Mouse (Mus musculus) midbrain, embryonic 11.5 days (tissue): ENCODE data around the gene 2810006K23Rik. TPM values are rescaled to one million over a fixed set of nuclear protein-coding genes. Genes with fewer than 3 reads are reported as not detected.
"Not testable (repeated sequence)": the region's sequence is repeated elsewhere in the genome, so short reads cannot be mapped to it uniquely, and the experiment has no call there.

ENCODE experiments used
- ATAC-seq: fragments of 200-750 bp; cut with Nextera tagmentation; 2 replicates; pipeline ENCODE4 v1.8.0; 2017; ENCODE audit warnings: moderate TSS enrichment, moderate library complexity; ENCODE audit not compliant: low FRiP score
- DNase-seq: peaks from one replicate; pipeline ENCODE4 v3.0.0; 2015; ENCODE audit warnings: low spot score; ENCODE audit errors: missing footprints
- H3K27ac ChIP-seq: fragments of 300-500 bp; sonication (generic); 2 replicates; pipeline ENCODE4 v1.5.1; 2014; ENCODE audit warnings: low read depth, low read length
- H3K27me3 ChIP-seq: fragments of 300-500 bp; sonication (generic); 2 replicates; pipeline ENCODE4 v1.6.1; 2014; ENCODE audit warnings: mild to moderate bottlenecking, low read length, moderate library complexity, mixed read lengths; ENCODE audit not compliant: control insufficient read depth, insufficient read depth
- H3K36me3 ChIP-seq: fragments of 300-500 bp; sonication (generic); 2 replicates; pipeline ENCODE4 v1.6.1; 2014; ENCODE audit warnings: mild to moderate bottlenecking, low read length, moderate library complexity, mixed read lengths; ENCODE audit not compliant: control insufficient read depth, insufficient read depth
- H3K4me1 ChIP-seq: fragments of 300-500 bp; sonication (generic); 2 replicates; pipeline ENCODE4 v1.6.1; 2014; ENCODE audit warnings: low read length; ENCODE audit not compliant: control insufficient read depth, insufficient read depth
- H3K4me2 ChIP-seq: fragments of 300-500 bp; sonication (generic); 2 replicates; pipeline ENCODE4 v1.6.1; 2014; ENCODE audit warnings: mild to moderate bottlenecking, moderate library complexity
- H3K4me3 ChIP-seq: fragments of 300-500 bp; sonication (generic); 2 replicates; pipeline ENCODE4 v1.5.1; 2014; ENCODE audit warnings: low read depth, low read length
- H3K9ac ChIP-seq: fragments of 300-500 bp; sonication (generic); 2 replicates; pipeline ENCODE4 v1.6.1; 2014; ENCODE audit warnings: low read length
- H3K9me3 ChIP-seq: fragments of 300-500 bp; sonication (generic); 2 replicates; pipeline ENCODE4 v1.6.1; 2016; ENCODE audit warnings: low read length; ENCODE audit not compliant: control insufficient read depth
- WGBS: fragments of 180-500 bp; shearing (Covaris S2); extraction: QIAGEN DNeasy Blood & Tissue Kit; methylation state at CpG from one replicate; pipeline ENCODE4 v1.1.7; 2014; 5-methylcytosine and 5-hydroxymethylcytosine counted together
- polyA plus RNA-seq: library from polyadenylated mRNA; unstranded; fragments of >200 nt; fragmentation: Nextera tagmentation; extraction: Ambion mirVana; gene quantifications from 2 replicates; pipeline ENCODE4 v1.2.1, GENCODE M21; 2014

2810006K23Rik gene
- polyA plus RNA-seq, 1 experiment from 2014 or later = 23.9 TPM

DNA sequence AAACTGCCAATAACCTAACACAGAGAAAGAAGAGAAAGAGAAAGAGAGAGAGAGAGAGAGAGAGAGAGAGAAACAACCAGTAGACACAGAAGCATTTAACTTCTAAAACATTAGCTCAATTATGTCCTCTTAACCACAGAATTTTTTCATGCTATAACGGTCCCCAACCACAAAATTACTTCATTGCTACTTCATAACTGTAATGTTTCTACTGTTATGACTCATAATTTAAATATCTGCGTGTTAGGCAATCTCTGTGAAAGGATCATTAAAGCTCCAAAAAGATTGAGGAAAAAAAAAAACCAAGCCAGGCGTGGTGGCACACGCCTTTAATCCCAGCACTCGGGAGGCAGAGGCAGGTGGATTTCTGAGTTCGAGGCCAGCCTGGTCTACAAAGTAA is 25.0 kb upstream of the 2810006K23Rik start:
- peaks cover 17% of the 10 kb centered on the region for H3K36me3 ChIP-seq
- 95% methylated on average over 6 of the region's 6 CpGs for WGBS

DNA sequence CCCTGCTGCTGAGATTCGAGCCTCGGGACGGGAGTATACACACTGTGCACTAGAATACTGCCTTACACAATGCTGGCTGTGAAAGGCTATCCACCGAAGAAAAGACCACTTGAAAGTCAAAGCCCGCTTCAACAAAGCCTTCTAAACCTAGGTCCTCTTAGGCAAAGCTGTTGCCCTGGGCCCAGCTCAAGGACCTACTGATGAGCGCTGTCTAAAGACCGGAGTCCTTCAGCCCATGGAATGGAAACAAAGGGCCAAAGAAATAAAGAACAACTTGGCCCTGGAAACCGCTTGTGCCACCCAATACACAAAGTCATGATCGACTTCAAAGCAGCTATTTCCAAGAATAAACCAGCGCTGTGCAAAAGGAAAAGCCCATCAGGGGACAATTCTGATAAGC is 18.7 kb upstream of the 2810006K23Rik start:
- no peaks in the 10 kb centered on the region for H3K4me1 ChIP-seq
- no peak overlapping the region for H3K27ac ChIP-seq
- no peak for ATAC-seq
- peaks cover 4% of the 10 kb centered on the region; the same call in 1 of the 2 replicates for H3K9me3 ChIP-seq
- no peak overlapping the region for H3K9ac ChIP-seq
- WGBS = 75% methylated on average over 10 of the region's 10 CpGs
- peaks cover 27% of the 10 kb centered on the region for H3K36me3 ChIP-seq
- no peak for DNase-seq
- H3K27me3 ChIP-seq = no peaks in the 10 kb centered on the region
- H3K4me2 ChIP-seq = no peak overlapping the region
- H3K4me3 ChIP-seq = no peak overlapping the region

More for the DNA sequence above, 25.0 kb upstream of the 2810006K23Rik start:
- DNase-seq, H3K9me3 ChIP-seq, H3K4me2 ChIP-seq, H3K27ac ChIP-seq, H3K4me1 ChIP-seq, H3K27me3 ChIP-seq, H3K9ac ChIP-seq, H3K4me3 ChIP-seq, ATAC-seq: not testable (repeated sequence)

- Histone ChIP-seq H3K27me3 (no peaks in the 10 kb centered on the region), H3K9me3 (peaks cover 4% of the 10 kb centered on the region; the same call in 1 of the 2 replicates), H3K36me3 (peaks cover 34% of the 10 kb centered on the region), H3K4me2 (no peak overlapping the region), H3K4me1 (no peaks in the 10 kb centered on the region), H3K4me3 (no peak overlapping the region), H3K9ac (no peak overlapping the region), H3K27ac (no peak overlapping the region)
- DNase-seq (no peak), ATAC-seq (no peak)
- 92% methylated on average over 11 of the region's 11 CpGs for WGBS
These were observed 17.8 kb upstream of the 2810006K23Rik start for GRCm38 (mm10) chr5:124310091-124310490.

GRCm38 (mm10) chr5:124315498-124315897 is 12.4 kb upstream of the 2810006K23Rik start:
- H3K9me3 ChIP-seq = peaks cover 4% of the 10 kb centered on the region; the same call in 1 of the 2 replicates
- H3K4me2 ChIP-seq = no peak overlapping the region
- DNase-seq (no peak), ATAC-seq (no peak)
- no peak overlapping the region for H3K27ac ChIP-seq
- H3K4me3 ChIP-seq = no peak overlapping the region
- no peaks in the 10 kb centered on the region for H3K4me1 ChIP-seq
- peaks cover 36% of the 10 kb centered on the region for H3K36me3 ChIP-seq
- H3K9ac ChIP-seq = no peak overlapping the region
- no peaks in the 10 kb centered on the region for H3K27me3 ChIP-seq
- WGBS = 90% methylated on average over 9 of the region's 9 CpGs

DNA sequence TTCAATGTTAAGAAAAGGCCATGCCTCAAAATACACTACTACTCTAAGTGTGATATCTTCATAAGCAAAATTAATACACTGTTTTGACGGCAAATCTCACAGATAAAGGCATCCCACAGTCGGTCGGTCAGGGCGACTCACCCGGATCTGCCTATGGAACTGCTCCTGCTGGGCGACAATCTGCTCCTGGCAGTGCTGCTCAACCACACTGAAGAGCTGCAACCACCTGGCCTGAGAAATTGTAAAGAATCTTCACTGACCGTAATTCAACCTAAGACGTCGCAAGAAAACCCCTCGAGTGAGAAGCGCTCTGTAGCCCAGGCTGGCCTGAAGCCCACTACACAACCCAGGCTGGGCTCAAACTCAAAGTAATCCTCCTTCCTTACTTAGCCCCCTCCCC is 11.9 kb upstream of the 2810006K23Rik start:
- Histone ChIP-seq H3K27ac (no peak overlapping the region), H3K4me1 (no peaks in the 10 kb centered on the region), H3K27me3 (no peaks in the 10 kb centered on the region), H3K4me3 (no peak overlapping the region), H3K9ac (no peak overlapping the region), H3K36me3 (peaks cover 34% of the 10 kb centered on the region), H3K9me3 (peaks cover 4% of the 10 kb centered on the region; the same call in 1 of the 2 replicates), H3K4me2 (no peak overlapping the region)
- ATAC-seq (no peak), DNase-seq (no peak)
- 94% methylated on average over 11 of the region's 11 CpGs for WGBS

- H3K36me3 ChIP-seq = peaks cover 26% of the 10 kb centered on the region
These were observed 10.2 kb upstream of the 2810006K23Rik start for GRCm38 (mm10) chr5:124317648-124318047.

GRCm38 (mm10) chr5:124326829-124327228 is 1.1 kb upstream of the 2810006K23Rik start:
- DNase-seq = peak; percentile 91
- 4% methylated on average over 8 of the region's 8 CpGs for WGBS
- peak overlapping the region; percentile 64 for H3K4me2 ChIP-seq
- no peaks in the 10 kb centered on the region for H3K9me3 ChIP-seq
- H3K36me3 ChIP-seq = peaks cover 4% of the 10 kb centered on the region; the same call in 1 of the 2 replicates
- H3K9ac ChIP-seq = peak overlapping the region; percentile 86
- no peak for ATAC-seq
- no peaks in the 10 kb centered on the region for H3K27me3 ChIP-seq
- peak overlapping the region; percentile 73 for H3K4me3 ChIP-seq
- H3K27ac ChIP-seq = no peak overlapping the region
- peaks cover 14% of the 10 kb centered on the region for H3K4me1 ChIP-seq

More at GRCm38 (mm10) chr5:124317648-124318047, 10.2 kb upstream of the 2810006K23Rik start:
- Histone ChIP-seq H3K9ac (no peak overlapping the region), H3K27ac (no peak overlapping the region), H3K4me2 (no peak overlapping the region), H3K27me3 (no peaks in the 10 kb centered on the region), H3K4me1 (no peaks in the 10 kb centered on the region), H3K4me3 (no peak overlapping the region), H3K9me3 (no peaks in the 10 kb centered on the region)
- no peak for ATAC-seq
- no peak for DNase-seq
- WGBS = 91% methylated on average over 7 of the region's 7 CpGs

DNA sequence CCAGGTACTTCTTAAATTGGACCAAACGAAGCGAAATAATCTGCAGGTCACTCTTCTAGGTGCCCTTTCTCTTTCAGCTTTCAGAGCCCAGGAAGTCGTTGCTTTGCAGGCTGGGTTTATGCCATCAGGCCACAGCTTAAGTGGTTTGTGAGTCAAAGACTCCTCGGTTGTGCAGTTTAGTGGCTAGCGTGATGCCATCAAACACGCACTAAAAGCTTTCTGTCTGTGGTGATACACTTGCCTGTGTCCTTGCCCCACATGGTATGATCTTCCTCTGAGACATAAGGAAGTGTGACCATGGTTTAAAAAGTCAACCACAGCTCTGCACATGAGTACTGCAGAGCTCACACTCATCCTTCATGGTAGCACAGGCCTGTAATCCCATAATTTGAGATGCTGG is 2.2 kb downstream of the 2810006K23Rik start:
- ATAC-seq = no peak

GRCm38 (mm10) chr5:124334392-124334791 is 6.5 kb downstream of the 2810006K23Rik start:
- Histone ChIP-seq H3K9ac (peak overlapping the region; percentile 33; the same call in 1 of the 2 replicates), H3K4me2 (no peak overlapping the region)
- WGBS = 54% methylated on average over 6 of the region's 6 CpGs

More for the DNA sequence above, 2.2 kb downstream of the 2810006K23Rik start:
- H3K9me3 ChIP-seq = no peaks in the 10 kb centered on the region
- H3K27me3 ChIP-seq = no peaks in the 10 kb centered on the region
- 91% methylated on average over 6 of the region's 6 CpGs for WGBS
- H3K4me3 ChIP-seq = no peak overlapping the region
- H3K9ac ChIP-seq = no peak overlapping the region
- H3K4me2 ChIP-seq = no peak overlapping the region
- H3K4me1 ChIP-seq = peaks cover 20% of the 10 kb centered on the region
- no peak overlapping the region for H3K27ac ChIP-seq
- no peak for DNase-seq
- no peaks in the 10 kb centered on the region for H3K36me3 ChIP-seq

More at GRCm38 (mm10) chr5:124334392-124334791, 6.5 kb downstream of the 2810006K23Rik start:
- H3K36me3 ChIP-seq = no peaks in the 10 kb centered on the region
- no peak overlapping the region for H3K4me3 ChIP-seq
- peak; percentile 83 for ATAC-seq
- DNase-seq = no peak
- H3K27ac ChIP-seq = peak overlapping the region; percentile 75
- H3K4me1 ChIP-seq = peaks cover 6% of the 10 kb centered on the region; the same call in 1 of the 2 replicates
- H3K9me3 ChIP-seq = no peaks in the 10 kb centered on the region
- H3K27me3 ChIP-seq = no peaks in the 10 kb centered on the region
